Mouse (Mus musculus) heart, embryonic 10.5 days (tissue): Measurements from ENCODE around the gene 1700029J07Rik. TPM values are rescaled to one million over a fixed set of nuclear protein-coding genes. Genes with fewer than 3 reads are reported as not detected.

Source experiments
- DNase-seq: peaks from one replicate; pipeline ENCODE4 v3.0.0-alpha.2; 2017; ENCODE audit warnings: low spot score
- H3K27ac ChIP-seq: fragments of 300-500 bp; sonication (generic); 2 replicates; pipeline ENCODE4 v1.5.1; 2016; ENCODE audit warnings: mild to moderate bottlenecking
- H3K27me3 ChIP-seq: fragments of 300-500 bp; sonication (generic); 2 replicates; pipeline ENCODE4 v1.6.1; 2016; ENCODE audit warnings: mild to moderate bottlenecking; ENCODE audit not compliant: poor library complexity, insufficient read depth, severe bottlenecking
- H3K36me3 ChIP-seq: fragments of 300-500 bp; sonication (generic); 2 replicates; pipeline ENCODE4 v1.6.1; 2016; ENCODE audit warnings: mild to moderate bottlenecking, moderate library complexity
- H3K4me1 ChIP-seq: fragments of 300-500 bp; sonication (generic); 2 replicates; pipeline ENCODE4 v1.6.1; 2016; ENCODE audit warnings: mild to moderate bottlenecking
- H3K4me3 ChIP-seq: fragments of 300-500 bp; sonication (generic); 2 replicates; pipeline ENCODE4 v1.5.1; 2016; ENCODE audit warnings: mild to moderate bottlenecking, moderate library complexity
- H3K9me3 ChIP-seq: fragments of 300-500 bp; sonication (generic); 2 replicates; pipeline ENCODE4 v1.6.1; 2016; ENCODE audit warnings: mild to moderate bottlenecking, moderate library complexity
- WGBS: fragments of 180-500 bp; shearing (Covaris S2); methylation state at CpG from one replicate; pipeline ENCODE4 v1.1.7; 2016; 5-methylcytosine and 5-hydroxymethylcytosine counted together
- polyA plus RNA-seq: library from polyadenylated mRNA; unstranded; fragments of >200 nt; fragmentation: Nextera tagmentation; extraction: Ambion mirVana; gene quantifications from 2 replicates; pipeline ENCODE4 v1.2.1, GENCODE M21; 2016

The 1700029J07Rik gene
- 2.5 and 2.7 TPM in 2 replicates for polyA plus RNA-seq

GRCm38 (mm10) chr8:45975126-45975836 lies at the start of gene 1700029J07Rik, which contains the start of gene Ufsp2:
Gene 1700029J07Rik, minus strand, starts transcription at chr8:45975252.
Gene Ufsp2, plus strand, starts transcription at chr8:45975528.
- Histone ChIP-seq H3K27me3 (no peaks in the 10 kb centered on the region), H3K4me1 (peaks cover 13% of the 10 kb centered on the region; the same call in 1 of the 2 replicates), H3K27ac (peak within 1 kb of the TSS; percentile 90), H3K36me3 (peaks cover 19% of the 10 kb centered on the region), H3K4me3 (peak within 1 kb of the TSS; percentile 72), H3K9me3 (no peaks in the 10 kb centered on the region)
- under 1% methylated on average over 57 of the region's 57 CpGs for WGBS
- peak; percentile 98 for DNase-seq

GRCm38 (mm10) chr8:46024392-46024791 lies 49.3 kb upstream of the 1700029J07Rik start:
- Histone ChIP-seq H3K9me3 (no peaks in the 10 kb centered on the region), H3K4me1 (peaks cover 15% of the 10 kb centered on the region), H3K36me3 (no peaks in the 10 kb centered on the region), H3K4me3 (no peak overlapping the region), H3K27ac (no peak overlapping the region), H3K27me3 (no peaks in the 10 kb centered on the region)
- DNase-seq, result no peak
- WGBS, result 57% methylated on average over 4 of the region's 4 CpGs

- WGBS, result 88% methylated on average over 9 of the region's 9 CpGs
- DNase-seq, result no peak
- Histone ChIP-seq H3K4me3 (no peak overlapping the region), H3K27me3 (no peaks in the 10 kb centered on the region), H3K27ac (no peak overlapping the region), H3K9me3 (no peaks in the 10 kb centered on the region), H3K36me3 (no peaks in the 10 kb centered on the region), H3K4me1 (peaks cover 15% of the 10 kb centered on the region)
Observed at GRCm38 (mm10) chr8:46022758-46023157, 47.7 kb upstream of the 1700029J07Rik start.

- H3K27me3 ChIP-seq, result no peaks in the 10 kb centered on the region
- 79% methylated on average over 9 of the region's 9 CpGs for WGBS
- no peak for DNase-seq
Observed at GRCm38 (mm10) chr8:46022203-46022602, 47.2 kb upstream of the 1700029J07Rik start.

GRCm38 (mm10) chr8:46010746-46011680 lies 36.0 kb upstream of the 1700029J07Rik start:
- Histone ChIP-seq H3K27me3 (no peaks in the 10 kb centered on the region), H3K27ac (peak overlapping the region; percentile 74), H3K4me1 (peaks cover 13% of the 10 kb centered on the region), H3K36me3 (no peaks in the 10 kb centered on the region), H3K4me3 (peak overlapping the region; percentile 45), H3K9me3 (no peaks in the 10 kb centered on the region)
- peak; percentile 83 for DNase-seq
- 11% methylated on average over 17 of the region's 17 CpGs for WGBS

More at GRCm38 (mm10) chr8:46022203-46022602, 47.2 kb upstream of the 1700029J07Rik start:
- no peak overlapping the region for H3K27ac ChIP-seq
- H3K4me3 ChIP-seq, result no peak overlapping the region
- H3K36me3 ChIP-seq, result no peaks in the 10 kb centered on the region
- peaks cover 15% of the 10 kb centered on the region for H3K4me1 ChIP-seq
- no peaks in the 10 kb centered on the region for H3K9me3 ChIP-seq

GRCm38 (mm10) chr8:46010306-46010705 lies 35.3 kb upstream of the 1700029J07Rik start:
- peak overlapping the region; percentile 74 for H3K27ac ChIP-seq
- DNase-seq, result no peak
- 39% methylated on average over 2 of the region's 2 CpGs for WGBS
- H3K36me3 ChIP-seq, result no peaks in the 10 kb centered on the region
- no peaks in the 10 kb centered on the region for H3K9me3 ChIP-seq
- H3K27me3 ChIP-seq, result no peaks in the 10 kb centered on the region
- peak overlapping the region; percentile 45 for H3K4me3 ChIP-seq
- H3K4me1 ChIP-seq, result peaks cover 20% of the 10 kb centered on the region

- H3K27ac ChIP-seq, result no peak overlapping the region
- H3K27me3 ChIP-seq, result no peaks in the 10 kb centered on the region
- peaks cover 24% of the 10 kb centered on the region for H3K4me1 ChIP-seq
- no peaks in the 10 kb centered on the region for H3K36me3 ChIP-seq
- DNase-seq, result no peak
- no peak overlapping the region for H3K4me3 ChIP-seq
- WGBS, result 84% methylated on average over 3 of the region's 3 CpGs
- no peaks in the 10 kb centered on the region for H3K9me3 ChIP-seq
Observed at GRCm38 (mm10) chr8:46007050-46007672, 32.1 kb upstream of the 1700029J07Rik start.

GRCm38 (mm10) chr8:46005596-46005995 lies 30.5 kb upstream of the 1700029J07Rik start, which contains the start of gene Ankrd37:
Gene Ankrd37, minus strand, starts transcription at chr8:46005707.
- no peak for DNase-seq
- H3K4me1 ChIP-seq, result peaks cover 13% of the 10 kb centered on the region
- H3K27me3 ChIP-seq, result no peaks in the 10 kb centered on the region
- no peaks in the 10 kb centered on the region for H3K36me3 ChIP-seq
- H3K27ac ChIP-seq, result peak within 1 kb of the TSS; percentile 83
- no peak within 1 kb of the TSS for H3K4me3 ChIP-seq
- WGBS, result 41% methylated on average over 4 of the region's 4 CpGs
- no peaks in the 10 kb centered on the region for H3K9me3 ChIP-seq

DNA sequence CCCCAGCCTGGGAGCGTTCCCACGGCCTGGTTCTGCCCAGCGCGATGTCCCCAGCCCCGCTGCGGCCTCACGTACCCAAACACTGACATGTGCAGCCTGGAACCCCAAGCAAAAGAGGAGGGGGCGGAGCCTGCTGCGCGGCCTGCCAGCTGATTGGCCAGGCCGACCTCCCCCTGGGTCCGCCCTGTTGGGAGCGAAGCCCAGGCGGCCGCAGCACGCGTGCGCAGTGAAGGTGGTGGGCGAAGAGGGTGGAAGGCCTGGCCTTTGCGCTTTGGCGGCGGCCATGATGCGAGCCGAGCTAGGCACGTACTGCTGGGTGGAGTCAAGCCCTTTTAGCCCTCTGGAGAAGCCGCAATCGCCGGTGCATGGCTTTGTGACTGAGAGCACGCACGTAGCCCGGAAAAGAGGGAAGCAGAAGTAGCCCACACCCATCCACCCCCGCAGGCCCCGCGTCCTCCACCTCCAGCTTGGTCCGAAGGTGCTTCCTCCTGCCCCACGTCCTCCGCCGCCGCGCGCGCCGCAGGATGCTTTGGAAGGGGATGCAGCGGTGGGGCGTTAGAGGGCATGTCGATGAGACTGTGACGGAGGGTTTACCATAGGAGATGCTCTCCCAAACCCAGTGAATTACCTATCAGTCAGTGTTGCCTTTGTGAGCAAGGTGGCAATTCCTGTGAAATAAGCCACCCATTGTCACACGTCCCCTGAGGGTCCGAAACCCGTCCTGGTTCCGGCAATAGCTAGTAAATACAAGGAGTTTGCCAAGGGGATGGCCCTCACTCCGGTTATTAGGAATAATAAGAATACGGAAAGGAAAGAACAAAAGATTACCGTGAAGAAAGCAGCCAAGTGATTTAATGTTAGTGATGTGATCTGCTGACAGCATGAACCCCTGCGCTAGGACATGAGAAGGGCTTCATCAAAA lies 25.0 kb upstream of the 1700029J07Rik start:
- no peaks in the 10 kb centered on the region for H3K27me3 ChIP-seq
- H3K36me3 ChIP-seq, result peaks cover 23% of the 10 kb centered on the region
- 6% methylated on average over 55 of the region's 55 CpGs for WGBS
- H3K27ac ChIP-seq, result peak overlapping the region; percentile 98
- peak overlapping the region; percentile 67 for H3K4me3 ChIP-seq
- H3K4me1 ChIP-seq, result peaks cover 20% of the 10 kb centered on the region
- H3K9me3 ChIP-seq, result no peaks in the 10 kb centered on the region
- peak; percentile 100 for DNase-seq

GRCm38 (mm10) chr8:45999138-45999783 lies 24.2 kb upstream of the 1700029J07Rik start, which contains the start of gene Lrp2bp:
Gene Lrp2bp, plus strand, starts transcription at chr8:45999303.
- Histone ChIP-seq H3K4me1 (peaks cover 19% of the 10 kb centered on the region; the same call in 1 of the 2 replicates), H3K4me3 (peak within 1 kb of the TSS; percentile 67), H3K36me3 (peaks cover 26% of the 10 kb centered on the region), H3K9me3 (no peaks in the 10 kb centered on the region), H3K27me3 (no peaks in the 10 kb centered on the region), H3K27ac (peak within 1 kb of the TSS; percentile 98)
- DNase-seq, result no peak
- WGBS, result 4% methylated on average over 22 of the region's 22 CpGs

GRCm38 (mm10) chr8:45998228-45998627 lies 23.2 kb upstream of the 1700029J07Rik start:
- Histone ChIP-seq H3K27me3 (no peaks in the 10 kb centered on the region), H3K36me3 (peaks cover 31% of the 10 kb centered on the region), H3K27ac (no peak overlapping the region), H3K4me1 (peaks cover 19% of the 10 kb centered on the region; the same call in 1 of the 2 replicates), H3K4me3 (no peak overlapping the region), H3K9me3 (no peaks in the 10 kb centered on the region)
- DNase-seq, result no peak
- WGBS, result 76% methylated on average over 2 of the region's 2 CpGs
